Mouse (Mus musculus) ES-E14 (cell line): ENCODE measurements at regions not wholly inside any gene's neighbourhood (a gene's known extent, or its start where the extent isn't known, plus 50 kb on each side); places are given as distances from the start of the nearest gene placed in this dataset.

Source experiments
- DNase-seq: peaks from one replicate; pipeline ENCODE4 v3.0.0-alpha.2; 2013; ENCODE audit warnings: low read depth, low spot score
- H3K27ac ChIP-seq: 2 replicates; pipeline ENCODE4 v1.5.1; 2012; ENCODE audit warnings: low read depth, mild to moderate bottlenecking, low read length, moderate library complexity, mixed read lengths; ENCODE audit not compliant: poor library complexity, insufficient read depth, severe bottlenecking
- H3K36me3 ChIP-seq: 2 replicates; pipeline ENCODE4 v1.6.1; 2012; ENCODE audit warnings: mild to moderate bottlenecking, low read length, moderate library complexity, mixed read lengths; ENCODE audit not compliant: control insufficient read depth, poor library complexity, insufficient read depth, severe bottlenecking
- H3K4me1 ChIP-seq, 2 experiments: fragments of 150-350 bp in 1 of 2; sonication (generic) in 1 of 2; 2 replicates each; pipeline ENCODE4 v1.6.1; 2012; ENCODE audit warnings: low read length in 2 of 2, mild to moderate bottlenecking in 1 of 2, mixed read lengths in 1 of 2; ENCODE audit not compliant: control insufficient read depth in 2 of 2, insufficient read depth in 2 of 2, poor library complexity in 1 of 2
- H3K4me3 ChIP-seq, 2 experiments: fragments of 150-350 bp in 1 of 2; sonication (generic) in 1 of 2; 2 replicates each; pipeline ENCODE4 v1.5.1; 2012; ENCODE audit warnings: low read length in 2 of 2, low read depth in 1 of 2, mild to moderate bottlenecking in 1 of 2, mixed read lengths in 1 of 2; ENCODE audit not compliant: insufficient read depth in 1 of 2, poor library complexity in 1 of 2, severe bottlenecking in 1 of 2
- H3K9ac ChIP-seq: 2 replicates; pipeline ENCODE4 v1.6.1; 2012; ENCODE audit warnings: low read depth, mild to moderate bottlenecking, low read length, mixed read lengths; ENCODE audit not compliant: poor library complexity, insufficient read depth, severe bottlenecking
- H3K9me3 ChIP-seq: fragments of 150-350 bp; sonication (generic); 2 replicates; pipeline ENCODE4 v1.6.1; 2012; ENCODE audit warnings: low read depth, mild to moderate bottlenecking, low read length; ENCODE audit not compliant: control insufficient read depth, insufficient read depth
- CHD2 ChIP-seq: IDR thresholded peaks from 2 replicates; pipeline ENCODE4 v1.6.1; 2014; ENCODE audit warnings: mild to moderate bottlenecking, low read depth, low read length, inconsistent platforms
- HCFC1 ChIP-seq: IDR thresholded peaks from 2 replicates; pipeline ENCODE4 v1.6.1; 2012; ENCODE audit warnings: low read length, inconsistent platforms, borderline replicate concordance; ENCODE audit not compliant: insufficient read depth
- MAFK ChIP-seq: IDR thresholded peaks from 2 replicates; pipeline ENCODE4 v1.6.1; 2014; ENCODE audit warnings: mild to moderate bottlenecking, low read depth, low read length, inconsistent platforms; ENCODE audit not compliant: insufficient read depth
- ZC3H11A ChIP-seq: IDR thresholded peaks from 2 replicates; pipeline ENCODE4 v1.6.1; 2012; ENCODE audit warnings: low read depth, mild to moderate bottlenecking, inconsistent platforms, low read length, borderline replicate concordance
- ZNF384 ChIP-seq: IDR thresholded peaks from 2 replicates; pipeline ENCODE4 v1.6.1; 2012; ENCODE audit warnings: low read depth, low read length, inconsistent platforms
- in situ Hi-C, 2 experiments: fragments of 600-800 bp; cut with MboI; formaldehyde crosslinking; loops; one replicate each; pipeline ENCODE4 v1.15.1; 2025; ENCODE audit warnings: low sequenced_read_pairs in 2 of 2, inconsistent platforms in 1 of 2; ENCODE audit not compliant: unreplicated experiment in 2 of 2

- in situ Hi-C loops, result loop anchor here in 1 of 2 experiments (25.0 kb wide), 1 partner anchor 894 kb away; no protein-coding TSS in a partner anchor
- Histone ChIP-seq H3K4me1 (no peaks in the 10 kb centered on the region; a peak in 2 of 4 replicates), H3K9ac (no peak overlapping the region), H3K27ac (no peak overlapping the region), H3K36me3 (no peaks in the 10 kb centered on the region), H3K4me3 (no peak overlapping the region), H3K9me3 (no peaks in the 10 kb centered on the region)
- TF ChIP-seq ZNF384, result no peak
- no peak for TF ChIP-seq CHD2
- TF ChIP-seq MAFK, result no peak
- no peak for TF ChIP-seq ZC3H11A
- TF ChIP-seq HCFC1, result no peak
- DNase-seq, result no peak
Observed at GRCm38 (mm10) chr19:15606440-15606839, 340.7 kb downstream of the Psat1 start.

GRCm38 (mm10) chr19:15592821-15593220 lies 354.3 kb downstream of the Psat1 start:
- in situ Hi-C loops, result no loop called here
- no peaks in the 10 kb centered on the region for H3K9me3 ChIP-seq
- no peak overlapping the region for H3K9ac ChIP-seq
- no peak for DNase-seq
- no peak overlapping the region for H3K4me3 ChIP-seq
- H3K27ac ChIP-seq, result no peak overlapping the region
- TF ChIP-seq ZC3H11A (no peak), HCFC1 (no peak), CHD2 (no peak), MAFK (no peak), ZNF384 (no peak)
- H3K36me3 ChIP-seq, result no peaks in the 10 kb centered on the region
- H3K4me1 ChIP-seq, result no peaks in the 10 kb centered on the region

- H3K9me3 ChIP-seq, result no peaks in the 10 kb centered on the region
- TF ChIP-seq ZC3H11A (no peak), CHD2 (no peak), ZNF384 (no peak), MAFK (no peak), HCFC1 (no peak)
- in situ Hi-C loops, result no loop called here
- H3K27ac ChIP-seq, result no peak overlapping the region
- no peak for DNase-seq
- no peaks in the 10 kb centered on the region for H3K4me1 ChIP-seq
- no peaks in the 10 kb centered on the region for H3K36me3 ChIP-seq
- no peak overlapping the region for H3K9ac ChIP-seq
- H3K4me3 ChIP-seq, result no peak overlapping the region
Observed at GRCm38 (mm10) chr19:15583782-15584693, 363.1 kb downstream of the Psat1 start.

DNA sequence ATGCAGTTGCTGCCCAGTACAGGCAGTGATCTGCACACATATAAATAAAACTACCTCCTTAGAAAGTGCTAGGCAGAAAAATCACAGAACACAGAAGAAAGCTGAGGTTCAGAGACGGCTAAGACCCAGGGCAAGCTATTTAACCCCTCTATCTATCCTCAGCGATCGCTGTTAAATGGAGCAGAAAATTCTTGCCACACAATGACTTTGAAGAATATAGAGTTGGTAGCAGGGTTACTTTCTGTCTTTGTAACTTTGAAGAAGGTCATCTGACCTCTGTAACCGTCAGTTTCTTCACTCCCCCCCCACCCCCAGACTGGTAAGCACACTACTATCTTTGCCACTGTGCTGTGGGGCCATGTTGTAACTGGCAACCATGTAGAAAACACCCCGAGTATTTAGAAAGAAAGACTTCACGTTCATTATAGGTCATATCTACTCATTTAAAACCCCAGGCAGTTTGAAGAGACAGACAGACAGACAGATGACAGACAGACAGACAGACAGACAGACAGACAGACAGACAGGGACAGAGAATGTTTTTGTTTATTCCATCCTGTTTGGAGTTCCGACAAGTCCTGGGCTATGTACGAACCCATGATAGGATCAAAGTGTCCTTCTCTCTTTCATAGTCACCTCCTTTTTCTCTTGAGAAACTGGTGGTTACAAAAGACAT lies 363.9 kb downstream of the Psat1 start:
- no peak for DNase-seq
- H3K9me3 ChIP-seq, result no peaks in the 10 kb centered on the region
- in situ Hi-C loops, result no loop called here
- TF ChIP-seq ZNF384, result no peak
- H3K4me1 ChIP-seq, result no peaks in the 10 kb centered on the region
- no peak overlapping the region for H3K9ac ChIP-seq
- no peak overlapping the region for H3K4me3 ChIP-seq
- no peak overlapping the region for H3K27ac ChIP-seq
- no peaks in the 10 kb centered on the region for H3K36me3 ChIP-seq
